Mouse (Mus musculus): Measurements from ENCODE around the gene Elk3. TPM values are rescaled to one million over a fixed set of nuclear protein-coding genes. Genes with fewer than 3 reads are reported as not detected.

Gene Elk3
- polyA plus RNA-seq, 2 experiments from 2014 or later = 26.0 to 26.3 TPM

DNA sequence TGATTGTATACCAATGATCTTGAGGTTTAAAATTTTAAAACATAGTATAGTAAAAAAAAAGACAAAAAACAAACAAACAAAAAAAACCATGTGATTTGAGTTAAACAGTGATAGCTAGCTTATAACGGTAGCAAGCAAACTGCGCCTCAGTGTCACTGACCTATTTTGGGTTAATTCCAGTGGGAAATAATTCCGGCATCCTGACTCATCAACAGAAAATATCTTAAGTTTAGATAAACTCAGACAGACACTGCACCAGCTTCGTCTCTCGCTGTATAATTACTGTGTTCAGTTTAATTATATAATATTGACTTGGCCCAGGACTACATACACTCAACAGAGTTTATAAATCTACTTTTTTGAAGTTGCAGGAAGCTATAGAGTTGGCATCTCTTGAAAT lies 79.0 kb downstream of the Elk3 start:
- no peak for ATAC-seq

DNA sequence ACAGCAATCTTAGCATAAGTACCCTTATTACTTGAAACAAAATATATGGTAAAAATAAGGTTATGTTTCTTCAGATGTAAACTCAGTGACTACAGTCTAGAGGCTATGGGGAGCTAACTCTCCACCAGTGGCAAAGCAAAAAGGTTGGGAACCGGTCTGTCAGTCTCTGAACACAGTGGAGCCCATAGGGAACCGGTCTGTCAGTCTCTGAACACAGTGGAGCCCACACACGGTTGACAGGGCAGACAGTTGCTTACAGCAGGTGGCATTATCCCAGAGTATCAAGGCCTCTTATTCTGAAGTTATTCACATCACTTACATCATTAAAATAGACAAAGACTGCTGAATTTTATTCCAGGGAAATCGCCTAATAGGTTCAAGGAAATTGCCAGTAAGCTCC lies 79.4 kb downstream of the Elk3 start:
- ATAC-seq = no peak

DNA sequence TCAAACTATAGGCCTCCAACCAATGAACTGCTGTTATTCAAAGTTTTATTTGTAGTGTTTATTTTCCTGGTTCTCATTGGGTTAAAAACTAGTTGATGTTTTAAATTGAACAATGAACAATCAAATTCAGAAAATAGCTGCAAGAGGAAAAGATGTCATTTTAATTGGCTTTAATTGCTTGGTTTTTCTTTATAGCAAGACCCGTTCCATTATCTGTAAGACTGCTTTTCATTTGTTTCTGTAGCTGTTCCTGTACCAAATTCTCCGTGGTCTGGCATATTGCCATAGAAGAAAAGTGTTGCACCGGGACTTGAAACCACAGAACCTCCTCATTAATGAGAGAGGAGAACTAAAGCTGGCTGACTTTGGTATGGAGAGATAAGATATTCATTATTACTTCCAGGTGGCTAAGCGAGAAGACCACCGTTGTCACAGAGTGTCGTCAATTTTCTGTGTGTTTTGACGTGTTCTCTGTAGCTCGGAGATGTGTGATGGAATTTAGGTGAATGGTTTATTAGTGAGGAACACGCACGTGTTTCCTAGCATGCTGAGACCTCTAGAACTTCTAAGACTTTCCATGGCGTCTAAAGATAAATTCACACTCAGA lies 82.4 kb downstream of the Elk3 start:
- peak; percentile 27 for ATAC-seq

DNA sequence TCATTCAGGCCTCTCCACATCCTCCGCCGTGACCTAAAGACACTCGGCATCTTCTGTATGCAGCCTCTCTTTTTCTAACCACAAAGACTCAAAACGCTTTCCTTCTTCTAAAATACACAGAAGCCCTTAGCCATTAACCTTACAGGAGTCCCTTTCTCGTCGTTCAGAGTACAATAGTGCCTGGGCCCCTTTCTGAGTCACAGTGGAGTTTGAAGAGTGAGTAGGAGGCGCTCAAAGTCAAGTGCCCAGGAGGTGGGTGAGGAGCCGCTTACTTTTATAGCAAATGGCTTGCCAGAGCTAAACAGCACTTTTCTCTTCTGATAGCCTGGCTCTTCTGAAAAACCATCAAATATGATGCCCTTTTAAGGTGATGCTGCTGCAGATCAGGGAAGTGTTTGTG lies 83.0 kb downstream of the Elk3 start:
- ATAC-seq = peak; percentile 85

DNA sequence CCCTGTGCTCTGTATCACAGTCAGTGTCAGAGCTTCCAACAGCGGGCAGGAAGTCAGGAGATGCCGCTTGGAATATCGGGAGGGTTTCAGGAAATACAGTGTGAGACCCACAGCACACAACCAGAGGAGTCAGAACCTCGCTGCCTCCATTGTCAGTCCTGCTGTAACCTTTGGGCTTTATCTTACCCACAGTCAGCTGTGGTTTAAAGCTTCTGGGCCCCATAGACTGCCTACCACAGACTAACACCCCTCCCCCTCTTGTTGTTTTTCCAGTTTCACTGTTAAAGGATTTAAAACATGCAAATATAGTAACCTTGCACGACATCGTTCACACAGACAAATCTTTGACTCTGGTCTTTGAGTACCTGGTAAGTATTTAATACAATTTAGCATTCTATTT lies 85.2 kb downstream of the Elk3 start:
- ATAC-seq = peak; percentile 66

DNA sequence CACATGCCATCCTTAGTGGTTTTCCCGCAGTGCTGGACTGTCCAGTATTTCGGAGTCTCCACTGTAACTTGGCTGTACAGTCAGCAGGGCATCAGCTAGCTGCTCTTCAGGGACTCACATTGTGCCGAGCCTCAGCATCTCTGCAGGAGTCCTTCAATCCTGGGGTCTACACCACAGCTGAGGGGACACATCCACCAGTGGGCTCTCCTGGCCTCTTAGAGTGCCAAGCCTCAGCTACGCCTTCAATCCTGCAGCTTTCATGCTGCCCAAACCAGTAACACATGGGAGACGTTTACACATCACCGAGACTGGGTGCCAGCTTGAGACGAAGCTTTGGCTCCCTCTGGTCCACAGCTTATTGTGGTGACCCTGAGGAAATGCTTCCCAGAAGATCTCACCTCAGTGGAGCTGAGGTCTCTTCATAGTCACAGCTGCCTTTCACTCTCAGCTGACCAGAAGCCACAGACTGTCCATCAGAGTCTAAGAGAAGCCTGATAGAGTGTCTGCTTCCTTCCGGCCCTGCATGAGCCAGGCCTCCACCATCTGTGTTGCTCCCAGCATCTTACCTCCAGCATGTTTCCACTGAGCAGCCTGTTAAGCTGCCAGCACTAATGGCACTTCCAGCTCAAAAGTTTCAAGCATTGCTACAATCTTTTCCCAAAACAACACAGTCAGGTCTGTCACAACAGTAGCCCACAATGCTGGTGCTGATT lies 95.7 kb downstream of the Elk3 start:
- ATAC-seq = no peak

DNA sequence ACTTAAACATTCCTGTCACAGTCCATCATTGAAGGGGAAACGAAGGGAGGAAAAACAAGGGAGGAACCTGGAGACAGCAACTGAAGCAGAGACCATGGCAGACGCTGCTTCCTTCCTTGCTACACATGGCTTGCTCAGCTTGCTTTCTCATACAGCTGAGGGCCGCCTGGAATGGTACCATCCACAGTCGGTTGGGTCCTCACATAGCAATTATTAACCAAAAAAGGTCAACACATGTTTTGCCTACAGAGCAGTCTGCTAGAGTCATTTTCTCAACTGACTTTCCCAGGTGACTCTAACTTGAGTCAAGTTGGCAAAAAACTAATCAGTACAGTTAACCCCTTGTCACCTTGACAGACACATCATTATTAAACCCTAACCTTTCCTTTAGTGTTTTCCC lies 96.7 kb downstream of the Elk3 start:
- no peak for ATAC-seq

DNA sequence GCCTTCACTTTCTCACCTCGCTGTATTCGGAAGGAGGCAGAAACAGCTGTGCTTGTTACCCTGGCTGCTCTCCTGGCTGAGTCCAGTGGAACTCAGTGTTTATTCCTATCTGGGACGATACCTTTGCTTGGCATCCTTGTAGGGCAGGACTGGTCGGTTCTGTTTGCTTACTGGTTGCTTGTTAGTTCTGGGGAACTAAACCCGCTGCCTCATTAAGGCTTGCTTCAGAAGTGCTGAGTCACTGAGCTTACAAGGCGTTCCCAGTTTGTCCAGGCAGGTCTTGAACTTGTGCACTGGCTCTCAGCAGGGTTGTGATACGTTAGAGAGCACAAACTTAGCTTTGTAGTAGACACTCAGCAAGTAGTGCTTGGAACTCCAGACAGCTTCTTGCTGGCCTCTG lies 97.6 kb downstream of the Elk3 start:
- ATAC-seq = no peak

DNA sequence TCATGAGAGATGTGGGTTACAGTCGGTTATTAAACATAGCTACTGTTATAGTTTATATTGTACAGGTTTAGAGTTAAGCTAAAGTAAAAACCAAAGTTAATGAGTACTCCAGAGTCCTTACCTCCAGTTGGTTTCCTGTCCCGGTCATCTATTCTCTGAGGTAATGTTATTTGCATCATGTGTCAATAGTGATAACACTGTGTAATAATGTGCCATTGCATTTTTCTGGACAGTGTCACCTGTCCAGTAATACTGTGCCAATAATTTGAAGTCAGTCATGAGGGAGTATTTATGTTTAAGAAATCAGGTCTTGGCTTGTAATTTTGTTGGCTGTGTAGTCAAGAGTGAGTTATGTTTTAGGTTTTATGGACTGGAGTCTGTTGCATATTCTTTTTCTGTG lies 98.2 kb downstream of the Elk3 start:
- no peak for ATAC-seq

DNA sequence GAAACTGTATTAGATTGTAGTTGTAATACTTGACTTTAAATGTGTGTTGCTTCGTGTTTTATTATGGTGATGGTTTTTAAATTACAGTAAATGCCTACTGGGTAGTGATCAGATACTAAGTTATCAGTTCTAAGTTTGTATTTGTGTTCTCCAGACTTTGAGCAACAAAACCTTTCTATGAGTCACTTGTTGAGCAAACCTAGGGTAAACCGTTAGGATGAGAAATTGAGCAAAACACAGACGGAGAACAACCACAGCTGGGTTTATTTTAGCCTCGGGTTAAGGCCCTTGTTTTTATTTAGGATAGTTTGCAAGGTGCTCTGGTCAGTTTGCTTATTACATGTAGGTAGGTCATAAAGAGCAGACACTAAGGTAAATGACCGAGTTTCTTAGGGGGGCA lies 103.8 kb downstream of the Elk3 start:
- ATAC-seq = no peak

DNA sequence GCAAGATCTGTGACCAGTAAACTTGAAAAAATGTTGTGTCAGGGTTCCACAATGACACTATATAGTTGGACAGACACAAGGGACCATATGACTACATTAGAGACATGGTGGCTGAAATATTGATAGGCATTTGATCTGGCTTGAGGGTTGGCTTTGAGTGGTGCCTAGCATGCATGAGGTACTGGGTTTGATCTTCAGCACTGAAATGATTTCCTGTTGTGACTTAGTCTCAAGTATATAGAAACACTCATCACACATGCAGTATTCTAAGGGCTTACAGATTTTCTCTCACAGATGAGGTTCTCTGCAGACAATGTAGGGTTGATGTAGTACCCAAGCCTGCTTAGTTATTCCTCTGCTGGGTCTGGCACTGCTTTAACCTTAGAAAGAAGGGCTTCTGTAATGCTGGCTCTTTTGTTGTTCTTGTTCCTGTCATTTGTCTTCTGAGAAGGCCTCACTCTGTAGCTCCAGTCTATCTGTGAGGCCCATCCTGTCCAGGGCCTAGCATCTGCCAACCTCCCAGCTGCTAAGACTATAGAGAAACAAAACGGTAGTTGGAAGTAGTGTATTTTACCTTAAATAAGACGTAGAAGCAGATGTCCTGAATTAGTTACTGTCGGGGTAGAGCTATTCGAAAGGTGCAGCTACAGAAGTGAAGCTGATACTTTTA lies 105.5 kb downstream of the Elk3 start:
- peak; percentile 64 for ATAC-seq

DNA sequence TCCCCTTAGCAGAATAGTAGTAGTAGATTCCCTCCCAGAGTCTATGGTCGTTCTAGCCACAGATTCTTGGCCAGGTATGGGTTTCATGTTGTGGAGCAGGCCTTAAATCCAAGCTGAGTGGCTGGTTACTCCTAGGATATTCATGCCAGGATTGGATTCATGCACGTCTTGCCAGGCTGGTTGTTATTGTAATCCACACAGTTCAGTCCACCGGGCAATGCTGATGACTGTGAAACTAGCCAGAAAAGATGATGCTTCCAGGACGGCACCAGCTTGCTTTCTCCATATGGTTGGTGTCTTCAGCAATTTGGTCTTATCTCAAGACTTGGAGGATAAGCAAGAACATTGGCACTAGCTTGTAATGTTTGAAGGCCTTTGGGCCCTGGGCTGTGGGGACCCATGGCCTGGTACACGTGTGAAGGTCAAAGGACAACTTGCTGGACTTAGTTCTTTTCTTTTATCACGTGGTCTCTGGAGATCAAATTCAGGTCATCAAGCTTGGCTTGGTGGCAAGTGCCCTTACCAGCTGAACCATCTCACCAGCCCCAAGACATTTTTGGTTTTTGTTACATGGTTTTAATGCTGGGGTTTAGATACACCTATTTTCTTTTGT lies 109.0 kb downstream of the Elk3 start:
- ATAC-seq = no peak

DNA sequence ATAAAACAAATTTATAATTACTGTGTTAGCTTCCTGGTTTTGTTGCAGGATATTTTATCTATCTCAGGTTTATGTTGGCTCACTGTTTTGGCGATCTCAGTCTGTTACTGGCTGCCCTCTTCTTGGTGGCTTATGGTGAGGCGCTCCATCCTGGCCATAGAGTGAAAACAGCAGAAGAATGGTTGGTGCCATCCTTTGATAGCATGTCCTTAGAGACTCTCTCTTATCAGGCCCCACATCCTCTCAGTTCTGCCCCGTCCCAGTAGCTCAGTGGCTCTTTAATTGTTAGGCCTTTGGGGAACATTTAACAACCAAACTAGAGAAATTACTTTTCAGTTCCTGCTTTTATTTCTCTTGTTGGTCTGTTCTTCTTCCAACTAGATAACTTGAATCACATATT lies 112.0 kb downstream of the Elk3 start:
- no peak for ATAC-seq

Other genes starting within 250 kb of the Elk3 start
- gene Cfap54, start 229.5 kb downstream of the Elk3 start, polyA plus RNA-seq (2017; shearing (Covaris generic)) = 1 to 10 TPM; 1.6 to 2.3 TPM
- gene Cdk17, start 150.3 kb downstream of the Elk3 start, polyA plus RNA-seq (2017; shearing (Covaris generic)) = 10 to 100 TPM; 42.2 to 62.3 TPM
- 100 to 1,000 TPM; 241 to 284 TPM for gene Lta4h, start 142.3 kb upstream of the Elk3 start, polyA plus RNA-seq (2017; shearing (Covaris generic))
- 1 to 10 TPM in 1 of 2 experiments, not detected in 1; 1.0 TPM for gene Hal, start 177.6 kb upstream of the Elk3 start, polyA plus RNA-seq (2017; shearing (Covaris generic))
- gene Amdhd1, start 228.9 kb upstream of the Elk3 start, polyA plus RNA-seq (2017; shearing (Covaris generic)) = under 1 TPM; 0.43 to 0.82 TPM
- 1 to 10 TPM; 2.0 to 2.6 TPM for gene Ccdc38, start 229.5 kb upstream of the Elk3 start, polyA plus RNA-seq (2017; shearing (Covaris generic))

Data from CD4-positive, CD25-positive, alpha-beta regulatory T cell, adult 4 months (primary cell).